Mouse (Mus musculus) R1 (cell line): ENCODE data around the gene Lingo3.
A peak's percentile ranks its signal among the peaks of the same experiment; 100 is the strongest.
"Not testable (repeated sequence)": the region's sequence is repeated elsewhere in the genome, so short reads cannot be mapped to it uniquely, and the experiment has no call there.

Experiments
- DNase-seq: peaks from one replicate; pipeline ENCODE4 v3.0.0-alpha.2; 2018; ENCODE audit warnings: low read depth, low spot score

The Lingo3 gene

DNA sequence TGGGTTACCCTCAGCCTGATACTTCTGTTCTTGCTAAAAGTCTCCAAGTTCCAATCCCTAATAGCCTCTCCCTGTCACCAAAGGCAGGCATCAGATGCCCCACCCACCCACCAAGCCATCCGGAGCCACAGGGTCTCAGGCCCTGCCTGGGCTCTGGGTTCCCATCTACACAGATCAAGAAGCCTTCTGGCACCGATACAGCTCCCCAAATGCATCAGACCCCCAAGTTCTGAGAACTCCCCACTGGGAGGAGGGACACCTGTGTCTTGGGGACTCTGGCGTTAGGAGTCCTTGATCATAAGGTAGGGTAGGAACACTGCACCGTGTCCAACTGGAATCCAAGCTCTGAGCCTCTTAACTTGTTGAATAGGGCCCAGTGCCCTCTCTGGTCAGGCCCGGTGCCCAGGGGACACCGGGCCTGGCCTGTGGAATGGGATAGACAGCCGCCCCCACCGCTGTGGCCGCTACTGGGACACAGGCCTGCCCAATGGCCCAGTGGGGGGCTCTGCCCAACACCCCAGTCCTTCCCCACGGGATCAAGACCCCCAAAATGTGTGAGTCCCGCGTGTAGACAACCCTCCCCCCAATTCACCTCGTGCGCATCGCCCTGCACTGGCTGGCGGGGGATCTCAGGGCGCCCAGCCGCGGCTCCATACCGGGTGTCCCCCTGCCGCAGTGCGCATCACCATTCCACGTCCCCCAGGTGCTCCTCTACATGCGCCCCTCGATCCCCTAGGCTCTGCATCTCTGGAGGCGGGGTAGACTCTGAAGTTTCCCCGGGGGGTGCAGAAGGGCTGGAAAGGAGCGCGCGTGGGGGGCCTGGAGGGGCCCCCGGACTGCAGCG, 530 bp downstream of the Lingo3 start:
- no peak for DNase-seq

GRCm38 (mm10) chr10:80842334-80842733, 1.5 kb downstream of the Lingo3 start:
- DNase-seq, result no peak

- no peak for DNase-seq
Observed at GRCm38 (mm10) chr10:80841685-80842084, 2.2 kb downstream of the Lingo3 start.

DNA sequence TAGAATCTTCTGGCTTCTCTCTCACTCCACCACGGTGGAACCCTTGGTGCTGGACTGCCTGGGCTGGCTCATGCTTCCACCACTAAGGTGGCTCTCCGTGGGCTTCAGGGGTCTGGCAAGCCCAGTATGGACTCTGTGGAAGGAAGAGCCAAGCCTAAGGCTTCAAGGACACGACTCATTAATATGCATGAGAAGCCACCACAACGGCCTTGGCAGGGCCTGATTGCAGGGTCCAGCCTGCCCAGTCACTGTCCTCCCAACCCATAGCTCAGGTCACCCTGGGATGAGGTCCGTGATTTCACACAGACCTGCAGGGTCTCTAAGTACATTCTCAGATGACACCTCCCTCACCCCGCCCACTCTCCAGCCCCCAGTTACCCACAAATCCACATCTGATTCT, 4.0 kb downstream of the Lingo3 start:
- DNase-seq, result no peak

DNA sequence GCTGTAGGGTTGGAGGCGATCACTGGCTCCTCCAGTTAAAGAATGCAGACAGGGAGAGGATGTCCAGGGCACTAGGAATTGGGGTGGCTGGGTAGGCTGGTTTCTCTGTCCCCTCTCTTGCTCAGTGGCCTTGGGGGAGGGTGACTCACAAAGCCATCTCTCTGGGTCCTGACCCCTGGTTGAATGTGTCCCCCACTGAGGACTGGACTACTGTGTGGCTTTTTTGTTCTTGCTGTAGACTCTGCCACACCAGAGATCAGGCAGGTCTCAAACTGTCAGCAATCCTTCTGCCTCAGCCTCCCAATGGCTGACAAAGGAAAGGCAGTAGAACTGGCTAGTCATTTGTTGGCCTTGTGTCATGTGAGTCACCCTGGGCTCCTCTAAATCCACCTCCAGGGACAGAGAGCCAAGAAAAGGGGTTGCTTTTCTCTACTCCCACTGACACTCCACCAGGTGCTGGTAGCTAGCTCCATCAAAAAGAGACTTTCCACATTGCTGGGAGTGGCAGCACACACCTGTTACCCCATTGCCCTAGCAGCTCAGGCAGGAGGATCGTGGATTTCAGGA, 5.4 kb downstream of the Lingo3 start:
- no peak for DNase-seq

GRCm38 (mm10) chr10:80837827-80838226, 6.0 kb downstream of the Lingo3 start:
- no peak for DNase-seq

DNA sequence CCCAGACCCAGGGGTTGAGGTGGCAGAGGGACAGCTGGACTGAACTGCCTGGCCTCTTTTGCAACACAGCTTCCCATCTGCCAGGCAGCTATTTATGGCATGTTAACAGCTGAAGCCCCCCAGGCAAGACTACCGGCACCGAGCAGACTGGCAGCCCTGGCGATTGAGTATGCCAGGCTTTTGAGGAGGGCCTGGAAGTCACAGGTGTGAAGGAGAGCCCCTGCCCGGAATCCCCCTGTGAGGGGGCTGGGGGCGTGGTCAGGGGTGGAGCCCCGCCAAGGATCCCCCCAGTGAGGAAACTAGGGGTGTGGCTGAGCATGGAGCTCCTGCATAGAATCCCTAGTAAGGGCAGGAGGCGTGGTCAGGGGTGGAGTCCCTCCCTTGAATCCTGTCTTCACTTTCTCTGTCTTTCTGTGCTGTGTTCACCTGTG, 6.9 kb downstream of the Lingo3 start:
- peak; percentile 66 for DNase-seq

DNA sequence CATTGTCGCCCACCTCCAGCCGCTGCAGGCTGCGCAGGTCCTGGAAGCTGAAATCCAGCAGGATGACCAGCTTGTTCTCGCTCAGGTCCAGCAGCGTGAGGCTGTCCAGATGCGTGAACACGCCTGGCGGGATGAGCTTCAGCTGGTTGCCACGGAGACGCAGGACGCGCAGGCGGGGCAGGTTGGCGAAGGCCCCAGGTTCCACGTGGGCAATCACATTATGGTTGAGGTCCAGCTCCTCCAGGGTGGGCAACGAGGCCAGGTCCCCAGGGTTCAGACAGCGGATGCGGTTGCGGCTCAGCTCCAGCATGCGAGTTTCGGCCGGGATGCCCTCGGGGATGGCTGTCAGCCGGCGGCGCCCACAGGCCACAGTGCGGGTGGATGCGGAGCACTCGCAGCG, 8.2 kb downstream of the Lingo3 start:
- no peak for DNase-seq

DNA sequence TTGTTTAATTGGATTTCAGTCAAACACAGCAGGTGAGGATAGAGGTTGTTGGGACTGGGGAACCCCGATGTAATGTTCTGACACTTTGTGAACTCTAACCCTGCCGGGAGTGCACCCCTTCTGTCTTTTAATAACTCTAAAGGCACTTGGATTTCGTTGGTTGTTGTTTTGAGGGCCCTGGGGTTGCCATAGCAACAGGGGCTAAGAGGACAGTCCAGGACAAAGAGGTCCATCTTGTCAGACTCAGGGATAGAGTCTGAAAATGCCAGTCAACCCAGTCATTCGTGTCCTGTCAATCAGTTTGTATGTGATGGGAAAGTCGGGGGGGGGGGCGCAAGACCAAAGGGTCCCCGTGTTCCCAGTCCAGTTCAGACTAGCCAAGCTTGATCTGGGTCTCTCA, 11.0 kb downstream of the Lingo3 start:
- no peak for DNase-seq

- DNase-seq, result peak; percentile 97
Observed at GRCm38 (mm10) chr10:80831136-80831535, 12.7 kb downstream of the Lingo3 start.

GRCm38 (mm10) chr10:80829359-80830278, 14.2 kb downstream of the Lingo3 start:
- DNase-seq, result no peak

GRCm38 (mm10) chr10:80828587-80828986, 15.3 kb downstream of the Lingo3 start:
- DNase-seq, result not testable (repeated sequence)

GRCm38 (mm10) chr10:80827870-80828420, 15.9 kb downstream of the Lingo3 start:
- DNase-seq, result no peak

- DNase-seq, result no peak
Observed at GRCm38 (mm10) chr10:80827063-80827869, 16.6 kb downstream of the Lingo3 start.

DNA sequence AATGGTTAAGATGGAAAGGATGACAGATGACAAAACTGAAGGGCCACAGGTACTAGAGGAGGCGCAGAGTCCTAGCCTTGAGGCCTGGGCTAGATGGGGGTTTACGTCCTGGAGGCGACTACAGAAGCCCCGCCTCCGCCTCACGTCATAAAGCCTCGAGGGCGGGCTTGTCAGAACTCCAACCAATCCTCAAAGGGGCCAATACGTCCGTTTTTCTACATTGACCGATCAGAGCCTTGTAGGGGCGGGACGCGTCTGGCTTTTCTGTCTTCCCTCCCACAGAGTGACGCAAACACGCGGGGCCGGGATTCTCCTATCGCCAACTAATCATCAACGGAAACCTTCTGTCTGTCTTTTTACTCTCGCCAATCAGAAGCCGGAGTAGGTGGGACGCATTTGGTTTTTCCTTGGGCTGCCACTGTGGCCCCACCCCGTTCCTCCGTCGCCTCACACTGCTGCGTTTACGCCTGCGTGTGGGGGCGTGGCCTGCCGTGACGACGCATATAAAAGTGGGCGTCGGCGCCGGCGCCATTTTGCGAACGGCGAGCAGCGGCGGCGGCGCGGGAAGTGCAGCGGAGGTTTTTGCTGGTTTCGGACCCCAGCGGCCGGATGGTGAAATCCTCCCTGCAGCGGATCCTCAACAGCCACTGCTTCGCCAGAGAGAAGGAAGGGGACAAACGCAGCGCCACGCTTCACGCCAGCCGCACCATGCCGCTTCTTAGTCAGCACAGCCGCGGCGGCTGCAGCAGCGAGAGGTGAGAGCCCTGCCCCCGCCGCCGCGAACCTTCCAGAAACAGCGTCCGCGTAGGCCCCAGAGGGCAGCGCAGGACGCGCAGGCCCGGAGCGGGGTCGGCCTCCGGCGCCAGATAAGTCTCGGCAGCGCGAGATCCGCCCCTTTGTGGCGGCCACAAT, 17.4 kb downstream of the Lingo3 start, which contains the start of gene Oaz1:
TSS of gene Oaz1 (plus strand) at position 506 of the 912 bp plus-strand sequence.
- peak; percentile 100 for DNase-seq

- DNase-seq, result no peak
Observed at GRCm38 (mm10) chr10:80824827-80825226, 19.0 kb downstream of the Lingo3 start.

DNA sequence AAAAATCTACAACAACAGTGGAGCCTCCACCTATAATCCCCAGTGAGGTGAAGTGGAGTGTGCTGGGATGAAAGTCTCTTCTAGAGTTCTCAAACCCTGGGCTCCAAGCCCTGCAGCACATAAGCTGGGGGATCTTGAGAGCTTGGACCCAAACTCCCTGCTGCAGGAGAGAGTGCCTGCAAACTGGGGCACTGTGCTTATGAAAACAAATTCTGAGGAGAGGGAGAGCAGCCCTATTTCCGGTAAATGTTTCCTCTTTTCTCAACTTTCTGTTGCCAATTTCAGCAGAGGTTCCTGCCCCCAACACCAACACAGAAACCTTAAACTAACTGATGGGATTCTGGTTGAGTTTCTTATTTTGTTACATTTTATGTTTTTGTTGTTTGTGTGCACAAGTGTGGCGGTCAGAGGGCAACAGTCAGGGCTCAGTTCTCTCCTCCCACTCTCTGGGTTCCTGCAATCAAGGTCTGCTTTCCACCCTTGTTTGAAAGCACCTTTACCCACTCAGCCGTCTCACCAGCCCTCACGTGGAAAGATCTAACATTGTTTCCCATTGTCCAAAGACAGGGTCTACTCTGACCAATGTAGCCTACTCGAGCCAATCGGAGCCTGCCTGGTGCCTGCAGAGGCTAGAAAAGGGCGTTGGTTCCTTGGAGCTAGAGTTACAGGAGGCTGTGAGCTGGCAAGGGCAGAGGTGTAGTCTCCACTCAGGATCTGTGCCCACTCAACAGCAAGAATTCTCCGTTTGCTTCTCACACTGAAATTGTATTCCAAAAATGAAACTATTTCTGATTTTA, 19.8 kb downstream of the Lingo3 start:
- no peak for DNase-seq

GRCm38 (mm10) chr10:80823316-80823715, 20.5 kb downstream of the Lingo3 start:
- DNase-seq, result no peak

DNA sequence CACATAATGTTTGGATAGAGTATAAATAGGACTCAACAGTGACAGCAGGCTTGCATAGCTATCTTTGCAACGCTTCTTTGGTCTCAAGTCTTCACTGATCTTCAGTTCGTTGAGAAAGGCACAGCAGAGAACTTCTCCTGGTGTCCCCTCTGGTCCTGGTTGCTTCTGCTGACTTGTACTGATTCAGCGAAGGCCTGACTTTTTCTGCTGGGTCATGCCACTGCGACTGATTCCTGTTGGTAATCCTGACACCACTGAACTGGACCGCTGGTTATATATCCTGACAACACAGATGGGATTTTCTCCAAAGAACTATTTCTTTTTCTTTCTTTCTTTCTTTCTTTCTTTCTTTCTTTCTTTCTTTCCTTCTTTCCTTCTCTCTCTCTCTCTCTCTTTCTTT, 21.3 kb downstream of the Lingo3 start:
- no peak for DNase-seq
